ENCODE assay signal across 24 mouse cellular contexts in the genomic region with DNA sequence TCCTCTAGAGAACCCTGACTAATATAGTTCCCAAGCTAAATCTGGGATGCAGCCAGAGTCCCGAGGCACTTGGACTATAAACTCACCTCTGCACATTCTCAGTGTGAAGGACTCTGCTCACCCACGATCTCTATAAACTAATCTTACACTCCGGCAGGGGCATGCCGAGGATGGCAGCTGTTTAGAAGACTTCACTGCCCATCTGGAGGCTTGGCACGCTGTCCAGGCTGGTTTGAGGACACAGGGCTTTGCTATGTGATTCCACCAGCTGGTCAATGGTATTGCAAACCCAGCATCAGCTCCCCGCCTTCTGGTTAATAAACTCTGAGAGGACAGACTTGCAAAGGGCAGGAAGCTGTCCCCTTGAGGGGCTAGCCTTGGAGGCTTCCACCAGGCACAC.
DNase-seq lines count a peak whose midpoint lies in the region; TF ChIP-seq lines count a peak whose summit lies in the region.
"Had no signal": no experiment of that assay in that cellular context is flagged by ENCODE, and none has a peak within 500 bp of the region (broad histone marks: within the 10 kb centered on the region; RNA-seq: fewer than 3 reads in every experiment).

No protein-coding gene starts in this region.

- peak; percentile 84 to 88 for DNase-seq in cerebellum, postnatal 10 days
- no peak for DNase-seq in cerebellum, postnatal 36 days
- DNase-seq in layer of hippocampus, postnatal 10 days (ENCODE audit: low spot score in 2 of 2), result peak; percentile 9 to 22
- no peak for DNase-seq in layer of hippocampus, adult 2 months (ENCODE audit: low spot score in 2 of 2)
- peak; percentile 31 for DNase-seq in right cerebral cortex, postnatal 10 days (ENCODE audit: low spot score in 2 of 2)
- no peak for DNase-seq in right cerebral cortex, postnatal 36 days (ENCODE audit: low spot score in 2 of 2)
- no peak for DNase-seq in lung, postnatal 10 days
- DNase-seq: adrenal gland, adult 8-10 months; adrenal gland, postnatal 25 days; cerebellum, adult 11 months; cerebellum, adult 2 months; cerebellum, adult 9-11 months; gastrocnemius, postnatal 10 days; gastrocnemius, postnatal 36 days; heart, adult 2 months; heart, postnatal 14 days; heart, postnatal 4 days had no signal

- H3K27me3 ChIP-seq in myocyte (ENCODE audit: control insufficient read depth, insufficient read depth, insufficient read length), result no peaks in the 10 kb centered on the region
- H3K27me3 ChIP-seq: hindbrain, embryonic 12.5 days had no signal

- H3ac ChIP-seq in myocyte (ENCODE audit: control insufficient read depth, insufficient read length), result no peak overlapping the region

- no peak for TF ChIP-seq POLR2A in myocyte (IDR thresholded peaks at IDR 0.05; ENCODE audit: insufficient read length, low read depth)

- no peak overlapping the region for H3K4me3 ChIP-seq in layer of hippocampus, adult 2 months
- no peak overlapping the region for H3K4me3 ChIP-seq in myocyte
- H3K4me3 ChIP-seq: forebrain, embryonic 10.5 days; forebrain, embryonic 13.5 days; heart, adult 2 months; heart, embryonic 10.5 days; heart, embryonic 13.5 days; hindbrain, embryonic 12.5 days; hindbrain, embryonic 15.5 days had no signal

- H3K27ac ChIP-seq in layer of hippocampus, adult 2 months, result no peak overlapping the region
- H3K27ac ChIP-seq: forebrain, embryonic 10.5 days; forebrain, embryonic 13.5 days; heart, adult 2 months; heart, embryonic 10.5 days; heart, embryonic 13.5 days; hindbrain, embryonic 12.5 days; hindbrain, embryonic 15.5 days had no signal

- H3K36me3 ChIP-seq in myocyte (ENCODE audit: control insufficient read depth, insufficient read depth), result no peaks in the 10 kb centered on the region
- H3K36me3 ChIP-seq: forebrain, embryonic 10.5 days; hindbrain, embryonic 12.5 days; hindbrain, embryonic 15.5 days had no signal

- no peak for TF ChIP-seq CTCF in layer of hippocampus, adult 2 months (conservative IDR thresholded peaks at IDR 0.05)

- H3K4me2 ChIP-seq in myocyte (ENCODE audit: low read depth), result no peak overlapping the region
- H3K4me2 ChIP-seq: forebrain, embryonic 13.5 days; heart, embryonic 13.5 days; hindbrain, embryonic 12.5 days; hindbrain, embryonic 15.5 days had no signal

- H3K79me2 ChIP-seq in myocyte (ENCODE audit: control insufficient read depth, insufficient read depth), result no peaks in the 10 kb centered on the region

TF ChIP-seq in myocyte, 11 proteins besides CTCF, POLR2A, EP300 and RAD21:
- TF ChIP-seq TCF3 (IDR thresholded peaks at IDR 0.05; ENCODE audit: insufficient read length, low read depth), result no peak
- peak in 2 of 3 experiments; percentile 68 to 87 for TF ChIP-seq MYOD1 (IDR thresholded peaks at IDR 0.05; ENCODE audit: control insufficient read depth in 1 of 3, insufficient read length in 2 of 3, low read depth in 2 of 3)
- peak; percentile 8 to 66 (median 61) for TF ChIP-seq MYOG (IDR thresholded peaks at IDR 0.05; ENCODE audit: control insufficient read depth in 1 of 3, insufficient read depth in 1 of 3, insufficient read length in 2 of 3, low read depth in 2 of 3)
- no peak for TF ChIP-seq CEBPB (IDR thresholded peaks at IDR 0.05; ENCODE audit: insufficient read depth, poor library complexity, severe bottlenecking)
- TF ChIP-seq TCF12 (IDR thresholded peaks at IDR 0.05; ENCODE audit: insufficient read depth, poor library complexity, severe bottlenecking), result peak; percentile 23
- no peak for TF ChIP-seq MAX (IDR thresholded peaks at IDR 0.05; ENCODE audit: low read depth)
- TF ChIP-seq POLR2AphosphoS2 (IDR thresholded peaks at IDR 0.05; ENCODE audit: insufficient read length, low read depth), result no peak

Comparison
In these comparisons a context has a peak if more than half of its experiments do, and no peak if none do; other contexts are left out.
1. DNase-seq: peak in cerebellum, postnatal 10 days (2 of 2), layer of hippocampus, postnatal 10 days (2 of 2) and right cerebral cortex, postnatal 10 days (2 of 2); none in cerebellum, postnatal 36 days (0 of 2), layer of hippocampus, adult 2 months (0 of 2), right cerebral cortex, postnatal 36 days (0 of 2) and lung, postnatal 10 days (single experiment).